Mouse (Mus musculus): ENCODE data around the gene Ifitm7.

DNA sequence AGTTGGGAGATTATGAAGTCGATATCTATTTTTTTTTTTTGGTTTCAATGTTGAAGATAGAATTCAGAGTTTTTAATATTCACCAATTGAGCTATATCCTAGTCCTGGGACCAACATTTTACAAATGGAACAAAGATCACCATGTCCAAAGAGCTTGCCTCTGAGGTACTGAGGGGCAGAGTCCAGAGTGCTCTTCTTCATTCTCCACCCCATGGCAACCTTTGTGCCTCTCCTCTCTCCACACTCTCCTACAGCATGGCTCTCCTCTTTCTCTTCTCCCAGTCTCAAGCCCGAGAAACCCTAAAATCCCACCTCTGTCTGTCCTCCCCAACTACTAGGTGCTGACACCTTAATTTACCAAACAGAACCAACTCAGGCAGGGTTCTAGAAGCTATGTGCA, 18.0 kb upstream of the Ifitm7 start:
- TF ChIP-seq POLR2A (IDR thresholded peaks at IDR 0.05; ENCODE audit: insufficient read depth, low read depth, low read length) (no peak), CTCF (IDR thresholded peaks at IDR 0.05) (no peak), EP300 (IDR thresholded peaks at IDR 0.05; ENCODE audit: insufficient read depth, low read depth, low read length) (no peak)
